Mouse (Mus musculus): ENCODE results near the gene Dmbx1. TPM values are rescaled to one million over a fixed set of nuclear protein-coding genes. Genes with fewer than 3 reads are reported as not detected.
A peak's percentile ranks its signal among the peaks of the same experiment; 100 is the strongest.

The Dmbx1 gene
- total RNA-seq, 2 experiments from 2014 or later: not detected

GRCm38 (mm10) chr4:115943669-115944314 is 4.1 kb upstream of the Dmbx1 start:
- DNase-seq (ENCODE audit: low spot score in 2 of 2): no peak
- intact Hi-C loops (cut with DNase I): no loop called here

GRCm38 (mm10) chr4:115941242-115941820 is 1.6 kb upstream of the Dmbx1 start:
- DNase-seq (ENCODE audit: low spot score in 2 of 2): no peak
- intact Hi-C loops (cut with DNase I): no loop called here

- DNase-seq (ENCODE audit: low spot score in 2 of 2): no peak
- intact Hi-C loops (cut with DNase I): no loop called here
These were observed 955 bp upstream of the Dmbx1 start for GRCm38 (mm10) chr4:115940681-115941080.

- DNase-seq (ENCODE audit: low spot score in 2 of 2): peak; percentile 46 to 55
- intact Hi-C loops (cut with DNase I): loop anchor here (2.0 to 5.0 kb wide), 2 partner anchors 880 to 1026 kb away; no protein-coding TSS in a partner anchor
These were observed 1.2 kb downstream of the Dmbx1 start for GRCm38 (mm10) chr4:115938276-115939160.

- DNase-seq (ENCODE audit: low spot score in 2 of 2): no peak
- intact Hi-C loops (cut with DNase I): loop anchor here (5.0 kb wide), 1 partner anchor 1025 kb away; no protein-coding TSS in a partner anchor
These were observed 2.4 kb downstream of the Dmbx1 start for GRCm38 (mm10) chr4:115937061-115937976.

- intact Hi-C loops (cut with DNase I): loop anchor here (5.0 kb wide), 1 partner anchor 1024 kb away; no protein-coding TSS in a partner anchor
- DNase-seq (ENCODE audit: low spot score in 2 of 2): no peak
These were observed 3.1 kb downstream of the Dmbx1 start for GRCm38 (mm10) chr4:115936646-115937045.

- DNase-seq (ENCODE audit: low spot score in 2 of 2): peak in 1 of 2 experiments; percentile 8
- intact Hi-C loops (cut with DNase I): loop anchor here (5.0 kb wide), 1 partner anchor 1024 kb away; no protein-coding TSS in a partner anchor
These were observed 3.7 kb downstream of the Dmbx1 start for GRCm38 (mm10) chr4:115935835-115936581.

GRCm38 (mm10) chr4:115931556-115932088 is 8.1 kb downstream of the Dmbx1 start:
- intact Hi-C loops (cut with DNase I): no loop called here
- DNase-seq (ENCODE audit: low spot score in 2 of 2): no peak

GRCm38 (mm10) chr4:115927637-115928036 is 12.1 kb downstream of the Dmbx1 start:
- intact Hi-C loops (cut with DNase I): no loop called here
- DNase-seq (ENCODE audit: low spot score in 2 of 2): no peak

- no peak for DNase-seq (ENCODE audit: low spot score in 2 of 2)
- intact Hi-C loops (cut with DNase I): no loop called here
These were observed 16.4 kb downstream of the Dmbx1 start for GRCm38 (mm10) chr4:115923262-115923880.

GRCm38 (mm10) chr4:115922688-115923087 is 17.0 kb downstream of the Dmbx1 start:
- intact Hi-C loops (cut with DNase I): no loop called here
- DNase-seq (ENCODE audit: low spot score in 2 of 2): no peak

- intact Hi-C loops (cut with DNase I): no loop called here
- no peak for DNase-seq (ENCODE audit: low spot score in 2 of 2)
These were observed 19.8 kb downstream of the Dmbx1 start for GRCm38 (mm10) chr4:115919911-115920310.

- intact Hi-C loops (cut with DNase I): no loop called here
- DNase-seq (ENCODE audit: low spot score in 2 of 2): no peak
These were observed 28.1 kb downstream of the Dmbx1 start for GRCm38 (mm10) chr4:115911586-115911985.

- DNase-seq (ENCODE audit: low spot score in 2 of 2): no peak
- intact Hi-C loops (cut with DNase I): no loop called here
These were observed 31.1 kb downstream of the Dmbx1 start for GRCm38 (mm10) chr4:115908641-115909040.

- intact Hi-C loops (cut with DNase I): no loop called here
- DNase-seq (ENCODE audit: low spot score in 2 of 2): no peak
These were observed 31.7 kb downstream of the Dmbx1 start for GRCm38 (mm10) chr4:115907994-115908393.

GRCm38 (mm10) chr4:115906791-115907190 is 32.9 kb downstream of the Dmbx1 start:
- intact Hi-C loops (cut with DNase I): no loop called here
- DNase-seq (ENCODE audit: low spot score in 2 of 2): no peak

- intact Hi-C loops (cut with DNase I): no loop called here
- no peak for DNase-seq (ENCODE audit: low spot score in 2 of 2)
These were observed 34.0 kb downstream of the Dmbx1 start for GRCm38 (mm10) chr4:115905701-115906100.

GRCm38 (mm10) chr4:115904375-115904774 is 35.4 kb downstream of the Dmbx1 start:
- intact Hi-C loops (cut with DNase I): loop anchor here (5.0 kb wide), 1 partner anchor 48 kb away; no protein-coding TSS in a partner anchor
- DNase-seq (ENCODE audit: low spot score in 2 of 2): no peak

Measured in left cerebral cortex, postnatal 36 days (tissue).